Mouse (Mus musculus) hindbrain, postnatal 0 days (tissue): ENCODE results near the gene Gm14419. TPM values are rescaled to one million over a fixed set of nuclear protein-coding genes. Genes with fewer than 3 reads are reported as not detected.
"Not testable (repeated sequence)": the region's sequence is repeated elsewhere in the genome, so short reads cannot be mapped to it uniquely, and the experiment has no call there.

Source experiments
- ATAC-seq: fragments of 200-750 bp; cut with Nextera tagmentation; 2 replicates; pipeline ENCODE4 v1.8.0; 2017; ENCODE audit warnings: mild to moderate bottlenecking, moderate TSS enrichment, moderate library complexity
- DNase-seq: peaks from one replicate; pipeline ENCODE4 v3.0.0-alpha.2; 2015; ENCODE audit warnings: low spot score
- H3K27ac ChIP-seq: fragments of 300-500 bp; sonication (generic); 2 replicates; pipeline ENCODE4 v1.5.1; 2014; ENCODE audit warnings: mild to moderate bottlenecking
- H3K27me3 ChIP-seq: fragments of 300-500 bp; sonication (generic); 2 replicates; pipeline ENCODE4 v1.6.1; 2014; ENCODE audit warnings: low read length, mixed read lengths; ENCODE audit not compliant: insufficient read depth
- H3K36me3 ChIP-seq: fragments of 300-500 bp; sonication (generic); 2 replicates; pipeline ENCODE4 v1.6.1; 2014; ENCODE audit warnings: low read length, mixed read lengths; ENCODE audit not compliant: insufficient read depth
- H3K4me1 ChIP-seq: fragments of 300-500 bp; sonication (generic); 2 replicates; pipeline ENCODE4 v1.6.1; 2014; ENCODE audit warnings: antibody characterized with exemption, low read length, mixed read lengths; ENCODE audit not compliant: insufficient read depth
- H3K4me2 ChIP-seq: fragments of 300-500 bp; sonication (generic); 2 replicates; pipeline ENCODE4 v1.6.1; 2014; ENCODE audit warnings: low read depth, mild to moderate bottlenecking, low read length, moderate library complexity, mixed read lengths
- H3K4me3 ChIP-seq: fragments of 300-500 bp; sonication (generic); 2 replicates; pipeline ENCODE4 v1.5.1; 2014; ENCODE audit warnings: low read length
- H3K9ac ChIP-seq: fragments of 300-500 bp; sonication (generic); replicated peaks from 2 replicates; pipeline ENCODE4 v1.6.1; 2014; ENCODE audit warnings: mild to moderate bottlenecking, low read length, moderate library complexity, mixed read lengths
- H3K9me3 ChIP-seq: fragments of 300-500 bp; sonication (generic); 2 replicates; pipeline ENCODE4 v1.6.1; 2016; ENCODE audit warnings: low read length, mixed read lengths
- WGBS: fragments of 180-500 bp; shearing (Covaris S2); extraction: QIAGEN DNeasy Blood & Tissue Kit; methylation state at CpG from one replicate; pipeline ENCODE4 v1.1.7; 2014; 5-methylcytosine and 5-hydroxymethylcytosine counted together
- polyA plus RNA-seq: library from polyadenylated mRNA; unstranded; fragments of >200 nt; fragmentation: Nextera tagmentation; extraction: Ambion mirVana; gene quantifications from 2 replicates; pipeline ENCODE4 v1.2.1, GENCODE M21; 2015
- total RNA-seq: library from RNA; depleted of rRNA; stranded (reverse); fragments of >200 nt; gene quantifications from 2 replicates; pipeline ENCODE4 v1.2.3, GENCODE M21; 2014; rRNA removed

Gm14419 gene
- total RNA-seq (0.43 and 1.7 TPM in 2 replicates), polyA plus RNA-seq (9.8 and 12.6 TPM in 2 replicates)

DNA sequence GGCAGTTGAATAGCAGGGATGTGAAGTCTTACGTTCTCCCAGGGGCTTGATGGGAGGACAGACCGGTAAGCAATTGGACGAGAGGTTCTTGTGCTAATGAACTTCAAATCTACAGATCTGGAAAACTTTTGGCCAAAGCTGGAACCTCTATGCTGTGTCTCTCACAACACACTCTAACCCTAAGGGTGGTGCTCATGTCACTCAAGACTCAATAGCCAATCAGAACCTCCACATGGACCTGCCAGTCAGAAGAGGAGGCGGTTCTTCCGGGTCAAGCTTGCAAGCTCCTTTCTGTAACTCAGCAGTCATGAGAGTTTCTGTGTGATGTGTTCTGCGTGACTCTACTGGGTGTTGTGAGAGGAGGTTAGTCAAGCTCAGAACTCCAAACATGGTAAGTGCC lies at the start of gene Gm14419:
Gm14419 (plus strand) TSS at position 301 of the 400 bp plus-strand sequence.
- H3K9ac ChIP-seq, ATAC-seq, H3K36me3 ChIP-seq, DNase-seq, H3K27me3 ChIP-seq, H3K4me2 ChIP-seq, H3K4me3 ChIP-seq, H3K4me1 ChIP-seq, H3K9me3 ChIP-seq, H3K27ac ChIP-seq: not testable (repeated sequence)
- no CpG with 5 or more reads among the region's 6 CpGs for WGBS

Other genes with a start within 250 kb of the Gm14419 start
- gene Gm14295, start 202.3 kb upstream of the Gm14419 start, total RNA-seq: 9.4 and 9.6 TPM in 2 replicates
- 20.2 and 22.5 TPM in 2 replicates for gene Gm14295, start 202.3 kb upstream of the Gm14419 start, polyA plus RNA-seq
- gene Gm14408, start 169.8 kb upstream of the Gm14419 start, total RNA-seq: not detected in 2 replicates
- gene Gm14408, start 169.8 kb upstream of the Gm14419 start, polyA plus RNA-seq: not detected in 2 replicates
- gene Gm14296, start 73.1 kb upstream of the Gm14419 start, total RNA-seq: 7.4 and 11.7 TPM in 2 replicates
- 6.8 and 9.6 TPM in 2 replicates for gene Gm14296, start 73.1 kb upstream of the Gm14419 start, polyA plus RNA-seq
- gene Gm14401, start 73.4 kb downstream of the Gm14419 start, total RNA-seq: not detected in 2 replicates
- 0.21 TPM in 1 of 2 replicates, not detected in the other for gene Gm14401, start 73.4 kb downstream of the Gm14419 start, polyA plus RNA-seq
- 11.3 and 23.8 TPM in 2 replicates for gene Gm14410, start 205.5 kb downstream of the Gm14419 start, total RNA-seq
- 42.4 and 47.7 TPM in 2 replicates for gene Gm14410, start 205.5 kb downstream of the Gm14419 start, polyA plus RNA-seq